Mouse (Mus musculus): ENCODE data around the gene Gsg1l. TPM values are rescaled to one million over a fixed set of nuclear protein-coding genes. Genes with fewer than 3 reads are reported as not detected.

Gene Gsg1l
- polyA plus RNA-seq, 1 experiment, result not detected

DNA sequence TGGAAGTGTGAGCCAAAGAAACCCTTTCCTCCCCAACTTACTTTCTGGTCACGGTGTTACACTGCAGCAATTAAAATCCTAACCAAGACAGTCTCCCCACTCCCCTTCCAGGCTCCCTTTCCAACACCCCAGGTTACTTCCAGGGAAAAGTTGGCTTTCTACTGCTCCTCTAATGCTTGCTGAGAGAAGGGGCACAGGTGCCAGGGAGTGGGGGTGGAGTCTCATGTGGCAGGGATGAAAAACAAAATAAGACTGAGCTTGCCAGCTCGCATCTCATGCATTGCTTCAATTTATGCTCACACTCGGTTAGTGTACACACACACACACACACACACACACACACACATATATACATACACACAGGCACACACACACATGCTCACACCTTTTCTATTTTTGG lies 46.9 kb downstream of the Gsg1l start:
- H3K27ac ChIP-seq (ENCODE audit: control insufficient read depth, insufficient read depth, low read depth, low read length, poor library complexity), result no peak overlapping the region
- no peak for TF ChIP-seq POLR2A (IDR thresholded peaks at IDR 0.05; ENCODE audit: borderline replicate concordance, control insufficient read depth, low read depth, low read length)
- H3K4me3 ChIP-seq (replicated peaks; ENCODE audit: control insufficient read depth, low read depth, low read length), result no peak overlapping the region
- WGBS, result 69% methylated on average over 3 of the region's 3 CpGs
- no peaks in the 10 kb centered on the region; the same call in 1 of the 2 replicates for H3K4me1 ChIP-seq (ENCODE audit: control insufficient read depth, insufficient read depth, low read length)

DNA sequence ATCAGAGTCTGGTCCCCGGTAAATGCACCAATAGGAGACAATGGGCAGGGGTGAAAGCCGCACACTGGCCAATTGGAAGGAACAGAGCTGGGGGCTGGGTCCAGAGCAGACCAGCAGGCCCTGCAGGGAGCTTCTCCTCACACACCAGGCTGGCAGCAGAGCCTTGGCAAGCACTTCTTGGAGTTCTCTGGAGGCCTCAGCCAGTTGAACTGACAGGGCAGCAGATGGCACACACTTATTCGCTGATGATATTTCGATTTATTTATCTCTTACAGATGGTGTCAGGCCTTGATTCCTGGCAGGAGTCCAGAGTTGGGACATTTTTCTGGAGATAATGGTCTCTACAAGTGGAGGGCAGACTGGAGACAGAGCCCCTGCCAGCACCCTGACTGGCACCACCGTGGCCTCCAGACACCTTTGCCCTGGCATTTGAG lies 49.4 kb downstream of the Gsg1l start:
- TF ChIP-seq POLR2A (IDR thresholded peaks at IDR 0.05; ENCODE audit: borderline replicate concordance, control insufficient read depth, low read depth, low read length) (no peak), CTCF (IDR thresholded peaks at IDR 0.05; ENCODE audit: control insufficient read depth, insufficient read depth, low read length) (no peak)
- no peak overlapping the region for H3K27ac ChIP-seq (ENCODE audit: control insufficient read depth, insufficient read depth, low read depth, low read length, poor library complexity)
- 63% methylated on average over 5 of the region's 5 CpGs for WGBS
- H3K4me1 ChIP-seq (ENCODE audit: control insufficient read depth, insufficient read depth, low read length), result no peaks in the 10 kb centered on the region; the same call in 1 of the 2 replicates
- no peak overlapping the region for H3K4me3 ChIP-seq (replicated peaks; ENCODE audit: control insufficient read depth, low read depth, low read length)

DNA sequence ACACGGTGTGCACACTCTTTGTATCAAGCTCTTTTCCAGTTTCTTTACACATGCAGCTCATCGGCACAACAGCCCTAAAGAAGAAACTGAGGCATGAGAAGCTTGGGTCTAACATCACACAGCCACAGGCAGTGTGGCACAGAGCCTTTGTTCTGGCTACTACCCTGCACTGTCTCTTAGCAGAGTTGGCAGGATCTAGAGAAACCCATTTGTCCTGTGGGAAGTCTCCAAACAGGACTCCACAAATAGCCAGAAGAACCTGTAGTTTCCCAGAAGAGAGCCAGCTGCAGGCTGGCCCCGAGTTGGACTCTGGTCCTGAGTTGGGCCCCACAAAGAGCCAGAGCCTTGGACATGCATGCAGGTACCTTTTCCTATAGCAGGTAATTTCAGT lies 49.9 kb downstream of the Gsg1l start:
- Histone ChIP-seq H3K27ac (ENCODE audit: control insufficient read depth, insufficient read depth, low read depth, low read length, poor library complexity) (no peak overlapping the region), H3K4me1 (ENCODE audit: control insufficient read depth, insufficient read depth, low read length) (no peaks in the 10 kb centered on the region; the same call in 1 of the 2 replicates), H3K4me3 (replicated peaks; ENCODE audit: control insufficient read depth, low read depth, low read length) (no peak overlapping the region)
- TF ChIP-seq CTCF (IDR thresholded peaks at IDR 0.05; ENCODE audit: control insufficient read depth, insufficient read depth, low read length), result no peak
- TF ChIP-seq POLR2A (IDR thresholded peaks at IDR 0.05; ENCODE audit: borderline replicate concordance, control insufficient read depth, low read depth, low read length), result no peak
- 85% methylated on average over 3 of the region's 3 CpGs for WGBS

DNA sequence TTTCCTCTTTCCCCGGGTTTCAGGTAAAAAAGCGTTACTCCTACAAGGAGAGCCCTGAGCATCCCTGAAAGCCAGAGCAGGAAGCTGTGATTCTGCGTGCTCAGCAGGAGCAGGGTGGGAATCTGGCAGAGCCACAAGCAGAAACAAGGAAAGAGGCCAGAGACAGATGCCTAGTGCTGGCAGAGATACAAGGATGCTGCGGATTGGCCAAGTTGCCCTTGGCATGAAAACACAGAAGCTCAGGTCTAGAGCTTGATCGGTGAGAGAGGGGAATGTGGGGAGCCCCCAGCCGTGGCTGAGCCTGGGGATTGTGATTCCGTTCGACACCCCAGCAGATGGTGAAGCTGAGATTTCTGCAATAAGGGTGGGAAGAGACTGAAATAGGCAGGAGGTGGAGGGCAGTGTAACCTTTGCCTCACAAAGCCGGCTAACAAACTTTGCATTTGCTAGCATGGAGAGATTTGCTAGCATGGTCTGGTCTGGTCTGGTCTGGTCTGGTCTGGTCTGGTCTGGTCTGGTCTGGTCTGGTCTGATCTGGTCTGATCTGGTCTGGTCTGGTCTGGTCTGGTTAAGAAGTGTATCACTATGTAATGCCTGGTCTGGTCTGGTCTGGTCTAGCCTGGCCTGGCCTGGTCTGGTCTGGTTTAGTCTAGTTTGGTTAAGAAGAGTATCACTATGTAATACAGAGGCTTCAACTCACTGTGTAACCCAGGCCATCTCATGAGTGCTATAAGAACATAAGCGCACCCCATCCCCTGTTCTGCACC lies 50.4 kb downstream of the Gsg1l start:
- no peak for TF ChIP-seq CTCF (IDR thresholded peaks at IDR 0.05; ENCODE audit: control insufficient read depth, insufficient read depth, low read length)
- TF ChIP-seq POLR2A (IDR thresholded peaks at IDR 0.05; ENCODE audit: borderline replicate concordance, control insufficient read depth, low read depth, low read length), result no peak
- Histone ChIP-seq H3K27ac (ENCODE audit: control insufficient read depth, insufficient read depth, low read depth, low read length, poor library complexity) (no peak overlapping the region), H3K4me3 (replicated peaks; ENCODE audit: control insufficient read depth, low read depth, low read length) (no peak overlapping the region), H3K4me1 (ENCODE audit: control insufficient read depth, insufficient read depth, low read length) (no peaks in the 10 kb centered on the region; the same call in 1 of the 2 replicates)
- WGBS, result 75% methylated on average over 10 of the region's 10 CpGs

DNA sequence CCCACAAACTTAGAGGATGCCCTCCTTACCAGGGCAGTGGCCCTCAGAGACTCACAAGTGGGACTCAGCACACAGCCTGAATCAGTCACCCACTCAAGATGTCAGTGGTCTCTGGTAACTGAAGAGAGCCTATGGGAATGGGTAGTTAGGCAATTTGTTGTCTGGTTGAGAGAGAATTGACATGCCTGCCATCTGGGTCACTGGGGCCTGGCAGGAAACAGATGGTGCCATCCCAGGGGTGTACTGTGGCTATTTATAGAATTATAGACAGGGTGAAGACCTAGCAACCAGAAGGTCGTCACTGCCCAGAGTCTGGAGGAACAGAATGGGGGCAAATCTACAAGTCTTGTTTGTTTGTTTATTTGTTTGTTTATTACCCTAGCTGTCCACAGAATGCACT lies 54.8 kb downstream of the Gsg1l start:
- Histone ChIP-seq H3K4me3 (replicated peaks; ENCODE audit: control insufficient read depth, low read depth, low read length) (no peak overlapping the region), H3K27ac (ENCODE audit: control insufficient read depth, insufficient read depth, low read depth, low read length, poor library complexity) (peak overlapping the region; percentile 79), H3K4me1 (ENCODE audit: control insufficient read depth, insufficient read depth, low read length) (no peaks in the 10 kb centered on the region; the same call in 1 of the 2 replicates)
- no peak for TF ChIP-seq POLR2A (IDR thresholded peaks at IDR 0.05; ENCODE audit: borderline replicate concordance, control insufficient read depth, low read depth, low read length)
- TF ChIP-seq CTCF (IDR thresholded peaks at IDR 0.05; ENCODE audit: control insufficient read depth, insufficient read depth, low read length), result no peak
- 3% methylated on average over 1 of the region's 1 CpGs for WGBS

DNA sequence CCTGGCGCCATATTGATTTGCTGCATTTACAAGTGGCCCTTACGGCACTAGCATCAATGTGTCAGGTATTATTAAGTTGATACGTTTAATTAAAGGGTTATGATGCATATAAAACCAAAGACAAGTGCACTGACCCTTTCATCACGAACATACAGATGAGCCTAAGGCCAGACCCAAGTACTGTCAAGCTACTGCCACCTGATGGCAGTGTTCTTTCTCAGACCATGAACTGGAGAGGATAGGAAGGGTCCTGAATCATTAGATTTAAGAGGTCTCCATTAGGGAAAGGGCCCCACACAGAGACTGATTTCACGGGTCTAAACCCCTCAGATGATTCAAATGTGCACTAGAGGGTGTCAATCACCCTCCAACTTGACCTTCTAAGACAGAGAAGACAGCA lies 55.6 kb downstream of the Gsg1l start:
- TF ChIP-seq POLR2A (IDR thresholded peaks at IDR 0.05; ENCODE audit: borderline replicate concordance, control insufficient read depth, low read depth, low read length), result no peak
- no peak for TF ChIP-seq CTCF (IDR thresholded peaks at IDR 0.05; ENCODE audit: control insufficient read depth, insufficient read depth, low read length)
- WGBS, result 57% methylated on average over 5 of the region's 5 CpGs
- no peak overlapping the region for H3K4me3 ChIP-seq (replicated peaks; ENCODE audit: control insufficient read depth, low read depth, low read length)
- peak overlapping the region; percentile 79; the same call in 1 of the 2 replicates for H3K27ac ChIP-seq (ENCODE audit: control insufficient read depth, insufficient read depth, low read depth, low read length, poor library complexity)
- no peaks in the 10 kb centered on the region; the same call in 1 of the 2 replicates for H3K4me1 ChIP-seq (ENCODE audit: control insufficient read depth, insufficient read depth, low read length)

DNA sequence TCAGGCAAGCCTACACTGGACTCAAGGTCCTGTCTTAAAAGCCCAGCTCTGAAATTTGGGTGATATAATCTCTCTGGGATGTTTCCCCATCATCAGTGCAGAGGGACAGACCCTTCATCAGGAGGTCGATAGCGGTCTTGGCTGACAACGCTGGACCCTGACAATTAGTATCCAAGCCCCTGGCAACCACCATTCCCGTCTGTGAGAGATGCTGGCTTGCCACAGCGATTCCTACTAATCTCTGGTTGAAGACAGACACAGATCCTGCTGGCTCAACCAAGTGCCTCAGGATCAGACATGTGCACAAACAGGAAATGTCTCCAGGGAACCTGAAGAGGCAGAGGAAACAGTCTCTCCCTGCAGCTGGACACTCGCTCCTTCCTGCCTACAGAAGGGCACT lies 62.2 kb downstream of the Gsg1l start:
- 58% methylated on average over 6 of the region's 6 CpGs for WGBS
- no peak for TF ChIP-seq CTCF (IDR thresholded peaks at IDR 0.05; ENCODE audit: control insufficient read depth, insufficient read depth, low read length)
- TF ChIP-seq POLR2A (IDR thresholded peaks at IDR 0.05; ENCODE audit: borderline replicate concordance, control insufficient read depth, low read depth, low read length), result no peak
- H3K4me1 ChIP-seq (ENCODE audit: control insufficient read depth, insufficient read depth, low read length), result peaks cover 1% of the 10 kb centered on the region; the same call in 1 of the 2 replicates
- H3K27ac ChIP-seq (ENCODE audit: control insufficient read depth, insufficient read depth, low read depth, low read length, poor library complexity), result no peak overlapping the region
- no peak overlapping the region for H3K4me3 ChIP-seq (replicated peaks; ENCODE audit: control insufficient read depth, low read depth, low read length)

DNA sequence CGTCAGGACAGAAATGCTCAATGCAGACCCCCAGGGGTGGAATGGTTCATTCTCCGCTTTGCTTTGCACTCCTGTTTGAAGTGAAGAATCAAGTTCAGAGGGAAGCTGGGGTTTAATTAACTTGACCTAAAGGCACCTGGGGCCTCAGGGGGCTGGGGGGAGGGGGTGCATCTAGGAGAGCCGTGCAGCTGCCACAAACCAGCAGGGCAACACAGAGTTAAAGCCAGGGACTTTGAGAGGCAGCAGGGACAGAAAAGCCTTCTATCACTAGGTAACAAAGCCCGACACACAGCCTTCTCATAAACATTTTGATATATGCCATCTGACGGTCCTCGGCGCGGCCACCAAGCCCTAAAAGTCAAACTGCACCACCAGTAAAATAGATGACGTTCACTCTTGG lies 62.9 kb downstream of the Gsg1l start:
- Histone ChIP-seq H3K4me1 (ENCODE audit: control insufficient read depth, insufficient read depth, low read length) (peaks cover 1% of the 10 kb centered on the region; the same call in 1 of the 2 replicates), H3K27ac (ENCODE audit: control insufficient read depth, insufficient read depth, low read depth, low read length, poor library complexity) (no peak overlapping the region), H3K4me3 (replicated peaks; ENCODE audit: control insufficient read depth, low read depth, low read length) (no peak overlapping the region)
- no peak for TF ChIP-seq POLR2A (IDR thresholded peaks at IDR 0.05; ENCODE audit: borderline replicate concordance, control insufficient read depth, low read depth, low read length)
- no peak for TF ChIP-seq CTCF (IDR thresholded peaks at IDR 0.05; ENCODE audit: control insufficient read depth, insufficient read depth, low read length)
- WGBS, result 66% methylated on average over 9 of the region's 9 CpGs
